Mouse (Mus musculus): ENCODE data around the gene Nfix. TPM values are rescaled to one million over a fixed set of nuclear protein-coding genes. Genes with fewer than 3 reads are reported as not detected.
A peak's percentile ranks its signal among the peaks of the same experiment; 100 is the strongest.

The Nfix gene
- polyA plus RNA-seq, 1 experiment from 2014 or later = 3.7 TPM

GRCm38 (mm10) chr8:84664566-84665384, 135.4 kb downstream of the Nfix start:
- no peaks in the 10 kb centered on the region for H3K9me3 ChIP-seq (ENCODE audit: control insufficient read depth, low read length)
- H3K27me3 ChIP-seq (ENCODE audit: control insufficient read depth, insufficient read depth, low read length) = no peaks in the 10 kb centered on the region
- H3K9ac ChIP-seq (ENCODE audit: low read length) = peak overlapping the region; percentile 76
- peak overlapping the region; percentile 91 for H3K4me3 ChIP-seq (ENCODE audit: low read depth, low read length)
- H3K4me1 ChIP-seq (ENCODE audit: control insufficient read depth, insufficient read depth, low read length) = peaks cover 16% of the 10 kb centered on the region
- no peaks in the 10 kb centered on the region for H3K36me3 ChIP-seq (ENCODE audit: control insufficient read depth, insufficient read depth, low read length)
- whole genome bisulfite sequencing = under 1% methylated on average over 29 of the region's 29 CpGs
- DNase-seq (ENCODE audit: low spot score) (peak; percentile 86), ATAC-seq (ENCODE audit: insufficient read depth, low FRiP score, low TSS enrichment) (peak; percentile 32; the same call in 1 of the 2 replicates)
- peak overlapping the region; percentile 84 for H3K27ac ChIP-seq (ENCODE audit: low read depth, low read length)
- peak overlapping the region; percentile 90 for H3K4me2 ChIP-seq (ENCODE audit: low read depth)

GRCm38 (mm10) chr8:84663483-84664327, 136.4 kb downstream of the Nfix start:
- peak overlapping the region; percentile 90 for H3K4me2 ChIP-seq (ENCODE audit: low read depth)
- DNase-seq (ENCODE audit: low spot score) (peak; percentile 96), ATAC-seq (ENCODE audit: insufficient read depth, low FRiP score, low TSS enrichment) (peak; percentile 85)
- H3K9ac ChIP-seq (ENCODE audit: low read length) = peak overlapping the region; percentile 76
- H3K4me1 ChIP-seq (ENCODE audit: control insufficient read depth, insufficient read depth, low read length) = peaks cover 19% of the 10 kb centered on the region
- no peaks in the 10 kb centered on the region for H3K36me3 ChIP-seq (ENCODE audit: control insufficient read depth, insufficient read depth, low read length)
- H3K27ac ChIP-seq (ENCODE audit: low read depth, low read length) = peak overlapping the region; percentile 84
- peak overlapping the region; percentile 91 for H3K4me3 ChIP-seq (ENCODE audit: low read depth, low read length)
- H3K9me3 ChIP-seq (ENCODE audit: control insufficient read depth, low read length) = no peaks in the 10 kb centered on the region
- no peaks in the 10 kb centered on the region for H3K27me3 ChIP-seq (ENCODE audit: control insufficient read depth, insufficient read depth, low read length)
- 2% methylated on average over 43 of the region's 43 CpGs for WGBS

- H3K4me1 ChIP-seq (ENCODE audit: control insufficient read depth, insufficient read depth, low read length) = peaks cover 20% of the 10 kb centered on the region
- ATAC-seq (ENCODE audit: insufficient read depth, low FRiP score, low TSS enrichment) = peak; percentile 71
- under 1% methylated on average over 27 of the region's 27 CpGs for WGBS
These were observed 137.5 kb downstream of the Nfix start, which contains the start of gene Ier2 for GRCm38 (mm10) chr8:84662581-84663065. Gene Ier2 (minus strand): TSS chr8:84662852.

GRCm38 (mm10) chr8:84661961-84662571, 138.1 kb downstream of the Nfix start:
- H3K4me1 ChIP-seq (ENCODE audit: control insufficient read depth, insufficient read depth, low read length) = peaks cover 25% of the 10 kb centered on the region
- peak; percentile 1; the same call in 1 of the 2 replicates for ATAC-seq (ENCODE audit: insufficient read depth, low FRiP score, low TSS enrichment)
- H3K27me3 ChIP-seq (ENCODE audit: control insufficient read depth, insufficient read depth, low read length) = no peaks in the 10 kb centered on the region
- peak overlapping the region; percentile 91 for H3K9ac ChIP-seq (ENCODE audit: low read length)
- H3K9me3 ChIP-seq (ENCODE audit: control insufficient read depth, low read length) = no peaks in the 10 kb centered on the region
- H3K36me3 ChIP-seq (ENCODE audit: control insufficient read depth, insufficient read depth, low read length) = no peaks in the 10 kb centered on the region
- H3K4me2 ChIP-seq (ENCODE audit: low read depth) = peak overlapping the region; percentile 90
- no peak for DNase-seq (ENCODE audit: low spot score)
- peak overlapping the region; percentile 91 for H3K4me3 ChIP-seq (ENCODE audit: low read depth, low read length)
- under 1% methylated on average over 61 of the region's 61 CpGs for WGBS
- H3K27ac ChIP-seq (ENCODE audit: low read depth, low read length) = peak overlapping the region; percentile 75

More at GRCm38 (mm10) chr8:84662581-84663065, 137.5 kb downstream of the Nfix start, which contains the start of gene Ier2:
- Histone ChIP-seq H3K27ac (ENCODE audit: low read depth, low read length) (peak within 1 kb of the TSS; percentile 75), H3K4me3 (ENCODE audit: low read depth, low read length) (peak within 1 kb of the TSS; percentile 91), H3K36me3 (ENCODE audit: control insufficient read depth, insufficient read depth, low read length) (no peaks in the 10 kb centered on the region), H3K4me2 (ENCODE audit: low read depth) (peak within 1 kb of the TSS; percentile 90), H3K9me3 (ENCODE audit: control insufficient read depth, low read length) (no peaks in the 10 kb centered on the region), H3K9ac (ENCODE audit: low read length) (peak within 1 kb of the TSS; percentile 91), H3K27me3 (ENCODE audit: control insufficient read depth, insufficient read depth, low read length) (no peaks in the 10 kb centered on the region)
- peak; percentile 94 for DNase-seq (ENCODE audit: low spot score)

DNA sequence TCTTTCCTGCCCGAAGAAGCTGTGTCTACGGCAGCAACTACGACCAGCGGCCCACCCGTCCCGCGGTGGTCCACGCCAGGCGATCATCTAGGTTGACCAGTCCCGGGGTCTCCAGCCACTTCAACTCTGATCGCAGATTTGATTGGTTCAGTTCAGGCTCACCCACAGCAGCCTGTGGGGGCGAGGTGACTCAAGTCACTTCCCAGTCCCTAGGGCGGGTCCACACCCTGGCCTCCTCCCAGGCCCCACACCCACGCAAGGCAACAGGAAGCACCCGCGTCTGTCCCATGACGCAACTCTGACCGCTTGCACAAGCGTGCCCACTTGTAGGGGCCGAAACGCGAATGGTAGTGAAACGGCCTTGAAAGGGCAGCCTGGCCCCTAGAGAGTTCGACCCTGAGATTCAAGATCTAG, 138.7 kb downstream of the Nfix start:
- H3K27ac ChIP-seq (ENCODE audit: low read depth, low read length) = peak overlapping the region; percentile 75
- H3K36me3 ChIP-seq (ENCODE audit: control insufficient read depth, insufficient read depth, low read length) = no peaks in the 10 kb centered on the region
- no peaks in the 10 kb centered on the region for H3K27me3 ChIP-seq (ENCODE audit: control insufficient read depth, insufficient read depth, low read length)
- ATAC-seq (ENCODE audit: insufficient read depth, low FRiP score, low TSS enrichment) (no peak), DNase-seq (ENCODE audit: low spot score) (peak; percentile 53)
- peak overlapping the region; percentile 90 for H3K4me2 ChIP-seq (ENCODE audit: low read depth)
- under 1% methylated on average over 24 of the region's 24 CpGs for WGBS
- peak overlapping the region; percentile 91 for H3K4me3 ChIP-seq (ENCODE audit: low read depth, low read length)
- peak overlapping the region; percentile 91 for H3K9ac ChIP-seq (ENCODE audit: low read length)
- H3K9me3 ChIP-seq (ENCODE audit: control insufficient read depth, low read length) = no peaks in the 10 kb centered on the region
- H3K4me1 ChIP-seq (ENCODE audit: control insufficient read depth, insufficient read depth, low read length) = peaks cover 31% of the 10 kb centered on the region

GRCm38 (mm10) chr8:84660819-84661457, 139.2 kb downstream of the Nfix start:
- ATAC-seq (ENCODE audit: insufficient read depth, low FRiP score, low TSS enrichment) (no peak), DNase-seq (ENCODE audit: low spot score) (peak; percentile 58)
- Histone ChIP-seq H3K9ac (ENCODE audit: low read length) (peak overlapping the region; percentile 91), H3K36me3 (ENCODE audit: control insufficient read depth, insufficient read depth, low read length) (no peaks in the 10 kb centered on the region), H3K4me3 (ENCODE audit: low read depth, low read length) (peak overlapping the region; percentile 91), H3K9me3 (ENCODE audit: control insufficient read depth, low read length) (no peaks in the 10 kb centered on the region), H3K27ac (ENCODE audit: low read depth, low read length) (peak overlapping the region; percentile 75), H3K4me2 (ENCODE audit: low read depth) (peak overlapping the region; percentile 90), H3K4me1 (ENCODE audit: control insufficient read depth, insufficient read depth, low read length) (peaks cover 34% of the 10 kb centered on the region), H3K27me3 (ENCODE audit: control insufficient read depth, insufficient read depth, low read length) (no peaks in the 10 kb centered on the region)
- under 1% methylated on average over 20 of the region's 20 CpGs for WGBS

- Histone ChIP-seq H3K9ac (ENCODE audit: low read length) (peak overlapping the region; percentile 91), H3K4me3 (ENCODE audit: low read depth, low read length) (peak overlapping the region; percentile 91), H3K4me2 (ENCODE audit: low read depth) (peak overlapping the region; percentile 90), H3K27me3 (ENCODE audit: control insufficient read depth, insufficient read depth, low read length) (no peaks in the 10 kb centered on the region), H3K27ac (ENCODE audit: low read depth, low read length) (peak overlapping the region; percentile 75), H3K9me3 (ENCODE audit: control insufficient read depth, low read length) (no peaks in the 10 kb centered on the region), H3K4me1 (ENCODE audit: control insufficient read depth, insufficient read depth, low read length) (peaks cover 42% of the 10 kb centered on the region), H3K36me3 (ENCODE audit: control insufficient read depth, insufficient read depth, low read length) (no peaks in the 10 kb centered on the region)
- peak; percentile 70 for DNase-seq (ENCODE audit: low spot score)
- 2% methylated on average over 33 of the region's 33 CpGs for WGBS
- ATAC-seq (ENCODE audit: insufficient read depth, low FRiP score, low TSS enrichment) = no peak
These were observed 140.0 kb downstream of the Nfix start for GRCm38 (mm10) chr8:84659936-84660818.

Measured in neural tube, embryonic 11.5 days (tissue).